Comparison of ENCODE assay signal across 8 mouse cellular contexts in the genomic region with DNA sequence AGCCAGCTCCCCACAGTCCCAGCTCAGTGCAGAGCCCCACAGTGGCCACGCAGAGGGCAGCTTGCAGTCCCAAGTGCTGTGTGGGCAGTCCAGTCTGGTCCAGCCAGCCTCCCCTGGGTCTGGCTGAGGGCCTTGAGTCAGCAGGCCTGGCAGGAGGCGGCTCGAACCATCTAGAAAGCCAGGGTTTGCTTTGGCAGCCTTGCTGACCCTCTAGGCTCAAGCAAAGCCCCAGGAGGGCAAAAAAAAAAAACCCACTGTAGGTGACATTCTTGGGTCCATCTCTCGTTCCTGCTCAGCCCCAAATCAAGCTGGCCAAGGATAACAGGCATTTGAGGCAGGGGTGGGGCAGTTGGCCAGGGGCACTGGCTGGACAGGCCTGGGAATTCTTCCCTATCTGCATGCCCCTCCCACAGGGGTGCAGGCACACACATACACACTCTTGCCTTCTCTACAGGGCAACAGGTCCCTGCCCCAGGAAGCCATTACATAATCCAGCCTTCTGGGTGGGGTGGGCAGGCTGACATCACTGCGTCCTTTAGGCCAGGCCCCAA. TPM values are rescaled to one million over a fixed set of nuclear protein-coding genes. Genes with fewer than 3 reads are reported as not detected.
DNase-seq lines count a peak whose midpoint lies in the region; ATAC-seq and TF ChIP-seq lines count a peak whose summit lies in the region.

No protein-coding gene starts in this region.

- 19% methylated on average over 5 of the region's 5 CpGs for WGBS in heart, postnatal 0 days
- 69% methylated on average over 5 of the region's 5 CpGs for WGBS in midbrain, embryonic 10.5 days

- H3K4me2 ChIP-seq in heart, postnatal 0 days (ENCODE audit: low read depth, low read length): peak overlapping the region; percentile 69

- H3K27ac ChIP-seq in cortical plate, adult 2 months (ENCODE audit: insufficient read depth, low read length): 0 out of 2 replicates have a peak overlapping the region, but pooled peaks have one; percentile 8
- peak overlapping the region; percentile 92 for H3K27ac ChIP-seq in heart, postnatal 0 days (ENCODE audit: low read depth)
- H3K27ac ChIP-seq in midbrain, embryonic 10.5 days (replicated peaks): 0 out of 2 replicates have a peak overlapping the region, but pooled peaks have one; percentile 4

- no peak for DNase-seq in heart, postnatal 0 days (ENCODE audit: low spot score)
- DNase-seq in kidney, postnatal 25 days: peak; percentile 67 to 91
- no peak for DNase-seq in midbrain, embryonic 10.5 days (ENCODE audit: low spot score)
- no peak for DNase-seq in natural killer cell, adult 2 months (ENCODE audit: low spot score in 2 of 2)

- no peak for TF ChIP-seq POLR2A in cortical plate, adult 2 months (IDR thresholded peaks at IDR 0.05; ENCODE audit: extremely low read depth, insufficient read depth, low read length)

- H3K27me3 ChIP-seq in erythroblast, embryonic 14.5 days (ENCODE audit: control insufficient read depth): no peaks in the 10 kb centered on the region
- no peaks in the 10 kb centered on the region for H3K27me3 ChIP-seq in heart, postnatal 0 days (ENCODE audit: control insufficient read depth, insufficient read depth, low read length)
- H3K27me3 ChIP-seq in midbrain, embryonic 10.5 days (ENCODE audit: low read depth, poor library complexity, severe bottlenecking): no peaks in the 10 kb centered on the region

- no peak for TF ChIP-seq EP300 in heart, postnatal 0 days (IDR thresholded peaks at IDR 0.05; ENCODE audit: low read depth)

- peaks cover 57% of the 10 kb centered on the region for H3K36me3 ChIP-seq in erythroblast, embryonic 14.5 days (ENCODE audit: control insufficient read depth)
- peaks cover 26% of the 10 kb centered on the region for H3K36me3 ChIP-seq in heart, postnatal 0 days (replicated peaks; ENCODE audit: control insufficient read depth, insufficient read depth, low read length)
- H3K36me3 ChIP-seq in midbrain, embryonic 10.5 days: peaks cover 49% of the 10 kb centered on the region

- H3K4me3 ChIP-seq in erythroblast, embryonic 14.5 days (replicated peaks): peak overlapping the region; percentile 81
- H3K4me3 ChIP-seq in cortical plate, adult 2 months (ENCODE audit: insufficient read depth, low read length): peak overlapping the region; percentile 79; the same call in 1 of the 2 replicates
- peak overlapping the region; percentile 94 for H3K4me3 ChIP-seq in heart, postnatal 0 days (ENCODE audit: low read depth, low read length)
- peak overlapping the region; percentile 86 for H3K4me3 ChIP-seq in midbrain, embryonic 10.5 days

- TF ChIP-seq CTCF in cortical plate, adult 2 months (IDR thresholded peaks at IDR 0.05; ENCODE audit: extremely low read depth, insufficient read depth, low read length): no peak
- no peak for TF ChIP-seq CTCF in heart, postnatal 0 days (IDR thresholded peaks at IDR 0.05; ENCODE audit: low read depth)

- peaks cover 89% of the 10 kb centered on the region for H3K4me1 ChIP-seq in erythroblast, embryonic 14.5 days (ENCODE audit: control insufficient read depth)
- peaks cover 7% of the 10 kb centered on the region for H3K4me1 ChIP-seq in cortical plate, adult 2 months (ENCODE audit: control insufficient read depth, insufficient read depth, low read length)
- peaks cover 73% of the 10 kb centered on the region for H3K4me1 ChIP-seq in heart, postnatal 0 days (ENCODE audit: control insufficient read depth, insufficient read depth)
- H3K4me1 ChIP-seq in midbrain, embryonic 10.5 days: peaks cover 53% of the 10 kb centered on the region

- H3K9me3 ChIP-seq in erythroblast, embryonic 14.5 days (ENCODE audit: control insufficient read depth, low read length): no peaks in the 10 kb centered on the region
- H3K9me3 ChIP-seq in heart, postnatal 0 days (replicated peaks; ENCODE audit: control insufficient read depth, low read length): no peaks in the 10 kb centered on the region
- H3K9me3 ChIP-seq in midbrain, embryonic 10.5 days (replicated peaks): no peaks in the 10 kb centered on the region

- no peak for ATAC-seq in erythroblast, adult 5-6 weeks (replicated peaks; ENCODE audit: low FRiP score, poor library complexity, severe bottlenecking)
- no peak for ATAC-seq in heart, postnatal 0 days (ENCODE audit: insufficient read depth, low read depth)
- ATAC-seq in erythroid progenitor cell, adult 5-6 weeks (replicated peaks; ENCODE audit: low FRiP score, poor library complexity, severe bottlenecking): no peak

- H3K9ac ChIP-seq in heart, postnatal 0 days (replicated peaks; ENCODE audit: low read depth, low read length): peak overlapping the region; percentile 98

RNA-seq across cellular contexts. Expression of a gene that starts 3.7 kb away (rescaled TPM):
- polyA plus RNA-seq in erythroblast, embryonic 14.5 days (2012): 49.1 and 53.2 TPM in 2 replicates
- total RNA-seq in erythroblast, adult 5-6 weeks (2015; ENCODE audit: low replicate concordance): 40.2 and 47.4 TPM in 2 replicates
- 28.4 and 40.8 TPM in 2 replicates for total RNA-seq in erythroblast, adult 5-6 weeks (2017; ENCODE audit: low replicate concordance)
- polyA plus RNA-seq in cortical plate, adult 2 months (2012; rRNA removed): 47.1 and 54.0 TPM in 2 replicates
- 150 and 174 TPM in 2 replicates for total RNA-seq in heart, postnatal 0 days (2014; rRNA removed; ENCODE audit: low replicate concordance)
- polyA plus RNA-seq in heart, postnatal 0 days (2015; fragmentation: Nextera tagmentation; extraction: Ambion mirVana): 76.9 and 78.3 TPM in 2 replicates
- polyA plus RNA-seq in midbrain, embryonic 10.5 days (2016; fragmentation: Nextera tagmentation; extraction: Ambion mirVana): 82.7 and 84.7 TPM in 2 replicates
- total RNA-seq in erythroid progenitor cell, adult 5-6 weeks (2015; ENCODE audit: low replicate concordance): 78.2 and 83.0 TPM in 2 replicates
- total RNA-seq in erythroid progenitor cell, adult 5-6 weeks (2017; ENCODE audit: low replicate concordance): 49.4 and 67.6 TPM in 2 replicates

RNA-seq across cellular contexts. Expression of a gene that starts 17.4 kb away (rescaled TPM):
- 2.6 and 3.2 TPM in 2 replicates for polyA plus RNA-seq in erythroblast, embryonic 14.5 days (2012)
- total RNA-seq in erythroblast, adult 5-6 weeks (2015; ENCODE audit: low replicate concordance): 5.6 and 6.1 TPM in 2 replicates
- 5.6 and 11.4 TPM in 2 replicates for total RNA-seq in erythroblast, adult 5-6 weeks (2017; ENCODE audit: low replicate concordance)
- 98.8 and 102 TPM in 2 replicates for polyA plus RNA-seq in cortical plate, adult 2 months (2012; rRNA removed)
- total RNA-seq in heart, postnatal 0 days (2014; rRNA removed; ENCODE audit: low replicate concordance): 92.2 and 108 TPM in 2 replicates
- 36.7 and 40.6 TPM in 2 replicates for polyA plus RNA-seq in heart, postnatal 0 days (2015; fragmentation: Nextera tagmentation; extraction: Ambion mirVana)
- 70.3 and 75.2 TPM in 2 replicates for polyA plus RNA-seq in midbrain, embryonic 10.5 days (2016; fragmentation: Nextera tagmentation; extraction: Ambion mirVana)
- 2.9 and 3.8 TPM in 2 replicates for total RNA-seq in erythroid progenitor cell, adult 5-6 weeks (2015; ENCODE audit: low replicate concordance)
- total RNA-seq in erythroid progenitor cell, adult 5-6 weeks (2017; ENCODE audit: low replicate concordance): 9.2 and 25.3 TPM in 2 replicates

RNA-seq across cellular contexts. Expression of a gene that starts 27.5 kb away (rescaled TPM):
- polyA plus RNA-seq in erythroblast, embryonic 14.5 days (2012): 1.8 and 2.1 TPM in 2 replicates
- 13.4 and 25.6 TPM in 2 replicates for total RNA-seq in erythroblast, adult 5-6 weeks (2015; ENCODE audit: low replicate concordance)
- 11.0 and 18.2 TPM in 2 replicates for total RNA-seq in erythroblast, adult 5-6 weeks (2017; ENCODE audit: low replicate concordance)
- 7.9 and 9.4 TPM in 2 replicates for polyA plus RNA-seq in cortical plate, adult 2 months (2012; rRNA removed)
- total RNA-seq in heart, postnatal 0 days (2014; rRNA removed; ENCODE audit: low replicate concordance): 15.0 and 15.6 TPM in 2 replicates
- polyA plus RNA-seq in heart, postnatal 0 days (2015; fragmentation: Nextera tagmentation; extraction: Ambion mirVana): 10.8 and 11.5 TPM in 2 replicates
- polyA plus RNA-seq in midbrain, embryonic 10.5 days (2016; fragmentation: Nextera tagmentation; extraction: Ambion mirVana): 69.9 and 73.9 TPM in 2 replicates
- total RNA-seq in erythroid progenitor cell, adult 5-6 weeks (2015; ENCODE audit: low replicate concordance): 19.5 and 32.3 TPM in 2 replicates
- 9.0 and 25.7 TPM in 2 replicates for total RNA-seq in erythroid progenitor cell, adult 5-6 weeks (2017; ENCODE audit: low replicate concordance)

RNA-seq across cellular contexts. Expression of a gene that starts 27.7 kb away (rescaled TPM):
- 1.2 and 3.9 TPM in 2 replicates for polyA plus RNA-seq in erythroblast, embryonic 14.5 days (2012)
- 8.6 and 9.8 TPM in 2 replicates for total RNA-seq in erythroblast, adult 5-6 weeks (2015; ENCODE audit: low replicate concordance)
- 1.3 and 2.2 TPM in 2 replicates for total RNA-seq in erythroblast, adult 5-6 weeks (2017; ENCODE audit: low replicate concordance)
- polyA plus RNA-seq in cortical plate, adult 2 months (2012; rRNA removed): 111 and 118 TPM in 2 replicates
- total RNA-seq in heart, postnatal 0 days (2014; rRNA removed; ENCODE audit: low replicate concordance): 6.6 and 6.9 TPM in 2 replicates
- 3.6 and 7.3 TPM in 2 replicates for polyA plus RNA-seq in heart, postnatal 0 days (2015; fragmentation: Nextera tagmentation; extraction: Ambion mirVana)
- polyA plus RNA-seq in midbrain, embryonic 10.5 days (2016; fragmentation: Nextera tagmentation; extraction: Ambion mirVana): 8.9 and 15.7 TPM in 2 replicates
- 21.4 and 36.4 TPM in 2 replicates for total RNA-seq in erythroid progenitor cell, adult 5-6 weeks (2015; ENCODE audit: low replicate concordance)
- 3.3 and 3.8 TPM in 2 replicates for total RNA-seq in erythroid progenitor cell, adult 5-6 weeks (2017; ENCODE audit: low replicate concordance)

RNA-seq across cellular contexts. Expression of a gene that starts 51.6 kb away (rescaled TPM):
- polyA plus RNA-seq in erythroblast, embryonic 14.5 days (2012): 33.9 and 36.6 TPM in 2 replicates
- total RNA-seq in erythroblast, adult 5-6 weeks (2015; ENCODE audit: low replicate concordance): 25.5 and 25.6 TPM in 2 replicates
- 28.2 and 28.9 TPM in 2 replicates for total RNA-seq in erythroblast, adult 5-6 weeks (2017; ENCODE audit: low replicate concordance)
- polyA plus RNA-seq in cortical plate, adult 2 months (2012; rRNA removed): 294 and 314 TPM in 2 replicates
- total RNA-seq in heart, postnatal 0 days (2014; rRNA removed; ENCODE audit: low replicate concordance): 141 and 149 TPM in 2 replicates
- 69.1 and 75.6 TPM in 2 replicates for polyA plus RNA-seq in heart, postnatal 0 days (2015; fragmentation: Nextera tagmentation; extraction: Ambion mirVana)
- polyA plus RNA-seq in midbrain, embryonic 10.5 days (2016; fragmentation: Nextera tagmentation; extraction: Ambion mirVana): 131 and 151 TPM in 2 replicates
- total RNA-seq in erythroid progenitor cell, adult 5-6 weeks (2015; ENCODE audit: low replicate concordance): 31.4 and 58.0 TPM in 2 replicates
- total RNA-seq in erythroid progenitor cell, adult 5-6 weeks (2017; ENCODE audit: low replicate concordance): 50.1 and 62.4 TPM in 2 replicates

Comparison
In these comparisons a context has a peak if more than half of its experiments do, and no peak if none do; other contexts are left out.
1. H3K27ac ChIP-seq: peak in every context shown above with its lines; median percentile 92 in heart, postnatal 0 days; 8 in cortical plate, adult 2 months; 4 in midbrain, embryonic 10.5 days.
2. DNase-seq: peak in kidney, postnatal 25 days (2 of 2); none in heart, postnatal 0 days (single experiment), midbrain, embryonic 10.5 days (single experiment) and natural killer cell, adult 2 months (0 of 2).
3. Peak in every context shown above with its lines, with median percentiles within 50 percentile points of each other: H3K4me3 ChIP-seq.